Mouse (Mus musculus): Measurements from ENCODE around the gene Dlg5. TPM values are rescaled to one million over a fixed set of nuclear protein-coding genes. Genes with fewer than 3 reads are reported as not detected.

Gene Dlg5
- total RNA-seq, 1 experiment from 2014 or later = 0.10 TPM

- ATAC-seq (replicated peaks; ENCODE audit: insufficient number of reproducible peaks, low FRiP score, low TSS enrichment, poor library complexity, severe bottlenecking) = no peak
Observed at GRCm38 (mm10) chr14:24144421-24144820, 101.3 kb downstream of the Dlg5 start.

- ATAC-seq (replicated peaks; ENCODE audit: insufficient number of reproducible peaks, low FRiP score, low TSS enrichment, poor library complexity, severe bottlenecking) = no peak
Observed at GRCm38 (mm10) chr14:24142926-24143430, 102.7 kb downstream of the Dlg5 start.

DNA sequence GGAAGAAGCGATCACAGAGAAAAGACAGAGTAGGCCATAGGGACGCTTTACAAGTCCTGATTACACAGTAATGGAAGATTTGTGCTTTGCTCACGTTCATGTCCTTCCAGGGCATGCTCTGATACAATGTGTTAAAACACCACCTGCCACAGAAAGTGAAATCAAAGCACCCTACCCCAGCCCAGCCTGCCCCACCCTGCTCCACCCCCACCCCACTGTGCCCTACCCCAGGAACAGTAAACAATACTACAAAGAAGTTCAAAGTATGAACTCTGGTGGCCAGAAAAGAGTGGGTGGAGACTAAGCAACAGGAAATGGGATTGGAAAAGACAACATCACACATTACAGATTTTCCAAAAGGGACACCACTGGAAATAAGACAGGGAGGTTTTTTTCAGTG lies 104.0 kb downstream of the Dlg5 start:
- no peak for ATAC-seq (replicated peaks; ENCODE audit: insufficient number of reproducible peaks, low FRiP score, low TSS enrichment, poor library complexity, severe bottlenecking)

GRCm38 (mm10) chr14:24140297-24140812 lies 105.4 kb downstream of the Dlg5 start:
- ATAC-seq (replicated peaks; ENCODE audit: insufficient number of reproducible peaks, low FRiP score, low TSS enrichment, poor library complexity, severe bottlenecking) = no peak

- ATAC-seq (replicated peaks; ENCODE audit: insufficient number of reproducible peaks, low FRiP score, low TSS enrichment, poor library complexity, severe bottlenecking) = no peak
Observed at GRCm38 (mm10) chr14:24136908-24137307, 108.8 kb downstream of the Dlg5 start.

DNA sequence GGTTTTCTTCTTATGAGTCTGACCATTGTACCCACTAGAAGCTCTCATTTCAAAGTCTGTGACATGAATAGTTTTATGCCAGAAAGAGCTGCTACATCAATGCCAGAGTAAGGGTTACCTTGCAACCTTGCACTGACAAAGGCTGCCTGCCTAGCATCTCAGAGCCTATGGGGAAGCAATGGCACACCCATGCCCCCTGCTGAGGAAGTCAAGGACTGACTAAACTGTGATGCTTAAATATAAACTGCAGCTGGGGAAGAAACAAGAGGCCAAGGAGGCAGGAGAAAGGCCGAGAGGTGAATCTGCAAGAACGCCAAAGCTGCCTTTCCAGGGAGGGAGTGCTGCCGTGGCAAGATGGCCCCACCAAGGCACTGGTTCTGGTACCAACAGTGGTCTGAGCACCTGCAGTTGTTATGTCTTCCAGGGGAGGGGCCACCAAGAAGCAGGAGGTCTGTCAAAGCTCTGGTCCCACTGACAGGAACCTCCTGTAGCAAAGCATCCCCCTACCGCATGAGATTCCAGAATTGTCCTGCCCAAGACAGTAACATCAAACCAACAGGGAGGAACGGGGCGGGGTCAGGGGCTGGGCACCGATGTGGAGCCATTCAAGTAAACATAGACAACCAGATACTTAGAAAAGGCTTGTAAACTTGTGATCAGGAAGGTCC lies 111.0 kb downstream of the Dlg5 start:
- ATAC-seq (replicated peaks; ENCODE audit: insufficient number of reproducible peaks, low FRiP score, low TSS enrichment, poor library complexity, severe bottlenecking) = no peak

DNA sequence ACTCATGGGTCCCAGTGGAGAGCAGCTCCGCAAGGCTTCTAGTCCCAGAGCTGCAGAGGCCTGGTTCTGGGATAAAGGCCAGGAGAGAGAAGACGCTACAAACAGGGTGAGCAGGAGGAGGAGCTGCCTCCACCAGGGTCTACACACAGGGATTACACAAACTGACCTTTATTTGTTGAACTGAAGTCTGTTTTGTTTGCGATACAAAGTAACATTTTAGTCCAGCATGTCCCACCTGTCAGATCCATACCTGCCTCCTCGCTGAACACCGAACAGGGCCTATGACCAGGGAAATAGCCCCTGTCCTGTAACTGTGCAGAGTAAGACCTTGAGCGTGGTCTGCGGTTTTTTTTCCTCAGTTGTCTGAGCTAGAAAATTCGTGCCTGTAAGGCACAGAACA lies 111.9 kb downstream of the Dlg5 start:
- ATAC-seq (replicated peaks; ENCODE audit: insufficient number of reproducible peaks, low FRiP score, low TSS enrichment, poor library complexity, severe bottlenecking) = no peak

DNA sequence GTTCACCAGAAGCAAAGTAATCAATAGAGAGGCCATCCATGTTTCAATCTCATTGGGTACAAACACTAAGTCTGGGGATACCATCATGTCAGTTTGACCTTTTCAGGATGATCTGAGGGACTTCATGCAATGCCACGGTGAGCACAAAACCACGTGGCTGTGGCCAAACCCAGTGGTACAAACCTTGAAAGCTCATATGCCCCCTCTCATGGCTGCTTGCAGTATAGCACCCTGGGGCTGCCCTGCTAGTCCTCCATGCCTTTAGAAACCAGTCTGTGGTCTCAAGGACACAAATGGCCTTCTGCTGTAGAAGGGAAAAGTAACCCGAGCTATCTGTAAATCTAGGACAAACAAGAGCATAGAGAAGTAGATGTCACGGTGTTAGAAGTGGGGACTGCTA lies 113.6 kb downstream of the Dlg5 start:
- no peak for ATAC-seq (replicated peaks; ENCODE audit: insufficient number of reproducible peaks, low FRiP score, low TSS enrichment, poor library complexity, severe bottlenecking)

DNA sequence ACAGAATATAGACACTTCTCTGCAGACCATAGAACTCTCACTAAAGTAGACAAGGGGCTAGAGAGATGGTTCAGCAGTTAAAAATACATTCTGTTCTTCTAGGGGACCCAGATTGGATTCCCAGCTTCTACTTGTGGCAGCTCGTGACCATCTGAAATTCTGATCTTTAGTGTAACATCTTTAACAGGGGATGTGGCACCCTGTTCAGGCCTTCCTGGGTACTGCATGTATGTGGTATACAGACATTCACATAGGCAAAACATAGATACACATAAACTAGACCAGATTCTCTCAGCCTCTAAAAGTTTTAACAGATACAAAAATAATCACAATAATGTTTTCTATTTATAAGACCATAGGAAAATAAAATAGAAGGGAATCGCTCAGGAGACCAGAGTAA lies 120.7 kb downstream of the Dlg5 start:
- no peak for ATAC-seq (replicated peaks; ENCODE audit: insufficient number of reproducible peaks, low FRiP score, low TSS enrichment, poor library complexity, severe bottlenecking)

GRCm38 (mm10) chr14:24124171-24124570 lies 121.5 kb downstream of the Dlg5 start:
- no peak for ATAC-seq (replicated peaks; ENCODE audit: insufficient number of reproducible peaks, low FRiP score, low TSS enrichment, poor library complexity, severe bottlenecking)

- no peak for ATAC-seq (replicated peaks; ENCODE audit: insufficient number of reproducible peaks, low FRiP score, low TSS enrichment, poor library complexity, severe bottlenecking)
Observed at GRCm38 (mm10) chr14:24106734-24107133, 139.0 kb downstream of the Dlg5 start.

DNA sequence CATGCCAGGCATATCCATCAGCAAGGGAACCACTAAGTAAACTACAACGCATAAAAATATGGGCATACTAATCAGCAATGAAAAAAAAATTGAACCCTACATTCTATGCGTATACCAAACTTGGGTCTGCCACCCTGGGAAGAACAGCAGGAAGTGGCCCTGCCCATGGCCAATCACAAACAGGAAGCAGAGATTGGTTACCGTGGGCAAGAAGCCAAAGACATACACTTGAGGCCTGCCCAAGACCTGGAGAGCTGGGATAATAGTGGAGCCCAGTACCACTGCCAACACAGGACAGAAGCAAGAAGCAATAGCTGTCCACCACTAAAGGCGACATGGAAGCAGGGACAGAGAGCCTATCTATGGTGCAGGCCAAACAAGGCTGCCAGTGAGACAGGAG lies 146.9 kb downstream of the Dlg5 start:
- ATAC-seq (replicated peaks; ENCODE audit: insufficient number of reproducible peaks, low FRiP score, low TSS enrichment, poor library complexity, severe bottlenecking) = no peak

GRCm38 (mm10) chr14:24094656-24095055 lies 151.1 kb downstream of the Dlg5 start:
- ATAC-seq (replicated peaks; ENCODE audit: insufficient number of reproducible peaks, low FRiP score, low TSS enrichment, poor library complexity, severe bottlenecking) = no peak

DNA sequence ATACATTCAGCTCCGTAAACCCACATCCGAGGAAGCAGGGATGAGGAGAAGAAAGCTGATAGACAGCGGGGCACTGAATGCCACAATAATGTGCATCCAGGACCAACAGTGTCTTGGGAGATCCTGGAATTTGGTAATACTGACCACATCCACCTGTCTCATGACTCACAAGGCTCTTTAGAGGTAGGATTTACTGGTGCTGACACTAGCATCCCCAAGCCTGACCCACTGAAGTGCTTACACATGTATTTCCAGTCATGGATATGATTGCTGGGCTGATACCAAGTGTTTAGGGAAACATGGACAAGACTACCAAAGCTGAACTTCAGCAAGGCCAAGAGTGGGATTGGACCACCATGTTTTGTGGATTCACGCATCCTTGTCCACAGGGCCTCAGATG lies 152.5 kb downstream of the Dlg5 start:
- ATAC-seq (replicated peaks; ENCODE audit: insufficient number of reproducible peaks, low FRiP score, low TSS enrichment, poor library complexity, severe bottlenecking) = no peak

DNA sequence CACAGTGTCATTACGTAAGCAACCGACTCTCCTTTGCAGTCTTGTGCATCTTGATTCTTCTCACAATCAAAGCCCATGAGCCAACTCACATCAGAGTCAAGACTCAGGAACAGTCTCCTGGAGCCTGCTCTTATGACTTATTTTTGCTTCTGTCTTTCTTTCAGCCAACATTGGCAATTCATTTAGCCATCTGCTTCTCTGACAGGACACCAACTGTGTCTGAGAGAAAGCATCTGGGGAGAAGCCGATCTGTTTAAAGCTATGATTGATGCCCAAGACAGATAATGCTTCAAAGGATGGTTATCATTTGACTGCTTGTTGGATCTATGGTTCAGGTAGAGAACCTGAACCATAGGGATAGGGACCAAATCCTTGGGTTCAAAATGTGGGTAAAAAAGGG lies 153.3 kb downstream of the Dlg5 start:
- ATAC-seq (replicated peaks; ENCODE audit: insufficient number of reproducible peaks, low FRiP score, low TSS enrichment, poor library complexity, severe bottlenecking) = no peak

- ATAC-seq (replicated peaks; ENCODE audit: insufficient number of reproducible peaks, low FRiP score, low TSS enrichment, poor library complexity, severe bottlenecking) = no peak
Observed at GRCm38 (mm10) chr14:24090790-24091189, 154.9 kb downstream of the Dlg5 start.

DNA sequence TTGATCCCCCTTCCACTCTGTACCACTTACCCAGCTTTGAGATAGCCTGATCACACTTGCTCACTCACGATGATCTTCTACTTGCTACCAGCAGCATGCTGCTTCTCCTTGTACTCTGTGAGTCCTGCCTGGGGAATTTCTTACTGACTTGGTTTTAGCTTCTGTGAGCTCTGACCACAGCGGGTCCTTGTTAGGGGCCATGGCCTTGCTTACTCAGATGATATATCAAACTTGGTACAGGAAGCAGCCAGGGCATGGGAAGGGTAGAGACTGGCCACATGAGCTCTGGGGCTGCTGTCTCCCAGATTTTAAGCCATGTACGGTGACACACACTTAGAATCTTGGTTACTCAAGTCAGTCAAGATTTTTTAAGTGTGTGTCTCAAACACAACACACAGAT lies 156.5 kb downstream of the Dlg5 start:
- no peak for ATAC-seq (replicated peaks; ENCODE audit: insufficient number of reproducible peaks, low FRiP score, low TSS enrichment, poor library complexity, severe bottlenecking)

- no peak for ATAC-seq (replicated peaks; ENCODE audit: insufficient number of reproducible peaks, low FRiP score, low TSS enrichment, poor library complexity, severe bottlenecking)
Observed at GRCm38 (mm10) chr14:24087430-24087829, 158.3 kb downstream of the Dlg5 start.

GRCm38 (mm10) chr14:24086481-24086880 lies 159.2 kb downstream of the Dlg5 start:
- no peak for ATAC-seq (replicated peaks; ENCODE audit: insufficient number of reproducible peaks, low FRiP score, low TSS enrichment, poor library complexity, severe bottlenecking)
